Mouse (Mus musculus) neural tube, embryonic 11.5 days (tissue): ENCODE measurements at regions not wholly inside any gene's neighbourhood (a gene's known extent, or its start where the extent isn't known, plus 50 kb on each side); places are given as distances from the start of the nearest gene placed in this dataset.

Source experiments
- ATAC-seq: fragments of 200-750 bp; cut with Nextera tagmentation; 2 replicates; pipeline ENCODE4 v1.8.0; 2017; ENCODE audit warnings: moderate number of reproducible peaks, mild to moderate bottlenecking, moderate TSS enrichment, moderate library complexity; ENCODE audit not compliant: insufficient read depth, low FRiP score, low TSS enrichment
- DNase-seq: peaks from one replicate; pipeline ENCODE4 v3.0.0-alpha.2; 2015; ENCODE audit warnings: low spot score
- H3K27ac ChIP-seq: fragments of 300-500 bp; sonication (generic); 2 replicates; pipeline ENCODE4 v1.5.1; 2014; ENCODE audit warnings: low read depth, mild to moderate bottlenecking, low read length
- H3K27me3 ChIP-seq: fragments of 300-500 bp; sonication (generic); 2 replicates; pipeline ENCODE4 v1.6.1; 2014; ENCODE audit warnings: mild to moderate bottlenecking, low read length, mixed read lengths; ENCODE audit not compliant: control insufficient read depth, insufficient read depth
- H3K36me3 ChIP-seq: fragments of 300-500 bp; sonication (generic); 2 replicates; pipeline ENCODE4 v1.6.1; 2014; ENCODE audit warnings: mild to moderate bottlenecking, low read length, moderate library complexity, mixed read lengths; ENCODE audit not compliant: control insufficient read depth, insufficient read depth
- H3K4me1 ChIP-seq: fragments of 300-500 bp; sonication (generic); 2 replicates; pipeline ENCODE4 v1.6.1; 2014; ENCODE audit warnings: low read length, mixed read lengths; ENCODE audit not compliant: control insufficient read depth, insufficient read depth
- H3K4me2 ChIP-seq: fragments of 300-500 bp; sonication (generic); 2 replicates; pipeline ENCODE4 v1.6.1; 2014; ENCODE audit warnings: low read depth, mild to moderate bottlenecking, moderate library complexity
- H3K4me3 ChIP-seq: fragments of 300-500 bp; sonication (generic); 2 replicates; pipeline ENCODE4 v1.5.1; 2014; ENCODE audit warnings: low read depth, low read length
- H3K9ac ChIP-seq: fragments of 300-500 bp; sonication (generic); 2 replicates; pipeline ENCODE4 v1.6.1; 2014; ENCODE audit warnings: mild to moderate bottlenecking, low read length
- H3K9me3 ChIP-seq: fragments of 300-500 bp; sonication (generic); 2 replicates; pipeline ENCODE4 v1.6.1; 2016; ENCODE audit warnings: low read length; ENCODE audit not compliant: control insufficient read depth
- WGBS: fragments of 180-500 bp; shearing (Covaris S2); extraction: QIAGEN DNeasy Blood & Tissue Kit; methylation state at CpG from one replicate; pipeline ENCODE4 v1.1.7; 2014; 5-methylcytosine and 5-hydroxymethylcytosine counted together

DNA sequence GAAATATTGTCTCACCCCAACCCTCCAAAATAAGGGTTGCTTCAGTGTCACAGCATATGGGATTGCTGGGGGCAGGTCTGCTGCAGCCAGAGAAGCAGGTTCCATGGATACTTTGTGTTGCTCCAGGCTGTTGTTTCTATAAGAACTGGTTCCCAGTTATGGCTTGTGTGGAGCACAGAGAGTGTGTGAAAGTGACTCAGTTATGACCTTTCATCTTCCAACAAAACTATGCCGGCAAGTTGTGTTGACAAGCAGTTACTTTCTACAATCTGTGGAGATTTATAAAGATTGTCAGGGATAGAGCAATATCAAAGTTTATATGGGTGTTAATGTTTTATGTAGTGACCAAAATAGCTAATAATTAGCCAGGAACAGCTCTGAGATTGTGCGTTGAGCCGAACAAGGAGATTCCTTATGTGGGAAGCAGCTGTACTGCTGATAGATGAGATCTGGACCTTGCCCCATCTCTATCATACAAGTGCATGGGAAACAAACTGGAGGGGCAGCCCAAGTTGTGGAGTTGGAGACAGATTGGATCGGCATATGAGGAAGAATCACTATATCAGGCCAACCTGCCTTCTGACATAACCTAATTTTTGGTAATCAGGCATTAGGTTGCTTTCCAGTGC lies 305.1 kb downstream of the Zfp619 start:
- Histone ChIP-seq H3K4me1 (no peaks in the 10 kb centered on the region), H3K36me3 (no peaks in the 10 kb centered on the region), H3K4me2 (no peak overlapping the region), H3K9me3 (no peaks in the 10 kb centered on the region), H3K4me3 (no peak overlapping the region), H3K27me3 (no peaks in the 10 kb centered on the region), H3K9ac (no peak overlapping the region), H3K27ac (no peak overlapping the region)
- ATAC-seq, result no peak
- WGBS, result 93% methylated on average over 4 of the region's 4 CpGs
- DNase-seq, result no peak

DNA sequence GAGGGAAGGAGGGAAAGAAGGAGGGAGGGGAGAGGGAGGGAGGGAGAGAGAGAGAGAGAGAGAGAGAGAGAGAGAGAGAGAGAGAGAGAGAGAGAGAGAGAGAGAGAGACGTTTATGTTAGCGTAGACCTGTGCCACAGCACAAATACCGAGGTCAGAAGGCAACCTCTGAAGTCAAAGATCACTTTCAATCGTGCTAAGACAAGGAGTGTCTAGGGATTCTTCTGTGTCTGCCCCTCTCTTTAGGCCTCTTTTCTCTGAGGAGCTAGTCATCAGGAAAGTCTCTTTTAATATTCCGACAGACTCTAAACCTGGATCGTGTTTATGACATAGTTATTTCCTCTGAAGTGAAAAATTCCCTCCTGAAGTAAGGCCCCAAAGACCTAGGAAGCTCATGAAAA lies 310.8 kb downstream of the Zfp619 start:
- Histone ChIP-seq H3K27me3 (no peaks in the 10 kb centered on the region), H3K27ac (no peak overlapping the region), H3K36me3 (no peaks in the 10 kb centered on the region), H3K4me1 (no peaks in the 10 kb centered on the region), H3K9ac (no peak overlapping the region), H3K4me2 (no peak overlapping the region), H3K4me3 (no peak overlapping the region), H3K9me3 (no peaks in the 10 kb centered on the region)
- ATAC-seq (no peak), DNase-seq (no peak)
- WGBS, result 59% methylated on average over 6 of the region's 6 CpGs

- H3K27ac ChIP-seq, result no peak overlapping the region
- H3K36me3 ChIP-seq, result no peaks in the 10 kb centered on the region
- 92% methylated on average over 2 of the region's 2 CpGs for WGBS
- no peaks in the 10 kb centered on the region for H3K4me1 ChIP-seq
- ATAC-seq (no peak), DNase-seq (no peak)
- H3K27me3 ChIP-seq, result no peaks in the 10 kb centered on the region
- no peak overlapping the region for H3K4me3 ChIP-seq
- no peaks in the 10 kb centered on the region for H3K9me3 ChIP-seq
- no peak overlapping the region for H3K4me2 ChIP-seq
- H3K9ac ChIP-seq, result no peak overlapping the region
Measured at GRCm38 (mm10) chr7:39830831-39831230, 313.3 kb downstream of the Zfp619 start.

DNA sequence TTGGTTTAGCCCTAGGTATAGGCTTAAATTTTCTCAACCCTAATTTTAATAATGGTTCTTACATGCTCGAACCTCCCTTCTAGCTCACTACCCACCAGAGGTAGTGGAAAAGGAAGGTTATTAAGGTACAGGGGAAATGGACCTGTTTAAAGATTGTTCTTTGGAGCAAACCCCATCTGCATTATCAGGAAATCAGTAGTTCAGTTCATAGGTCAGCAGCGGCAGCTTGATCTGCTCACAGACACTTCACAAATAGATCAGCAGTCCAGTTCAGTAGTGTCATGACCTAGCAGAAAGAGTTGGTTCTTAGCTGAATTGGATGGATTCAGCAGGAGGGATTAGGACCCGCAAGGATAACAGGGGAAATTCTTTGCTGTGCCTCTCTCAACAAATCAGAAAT lies 324.4 kb downstream of the Zfp619 start:
- H3K36me3 ChIP-seq, result no peaks in the 10 kb centered on the region
- no peaks in the 10 kb centered on the region for H3K27me3 ChIP-seq
- H3K9ac ChIP-seq, result no peak overlapping the region
- H3K4me1 ChIP-seq, result no peaks in the 10 kb centered on the region
- ATAC-seq, result no peak
- WGBS, result 91% methylated on average over 3 of the region's 3 CpGs
- H3K27ac ChIP-seq, result no peak overlapping the region
- no peak for DNase-seq
- no peak overlapping the region for H3K4me3 ChIP-seq
- H3K4me2 ChIP-seq, result no peak overlapping the region
- H3K9me3 ChIP-seq, result no peaks in the 10 kb centered on the region

DNA sequence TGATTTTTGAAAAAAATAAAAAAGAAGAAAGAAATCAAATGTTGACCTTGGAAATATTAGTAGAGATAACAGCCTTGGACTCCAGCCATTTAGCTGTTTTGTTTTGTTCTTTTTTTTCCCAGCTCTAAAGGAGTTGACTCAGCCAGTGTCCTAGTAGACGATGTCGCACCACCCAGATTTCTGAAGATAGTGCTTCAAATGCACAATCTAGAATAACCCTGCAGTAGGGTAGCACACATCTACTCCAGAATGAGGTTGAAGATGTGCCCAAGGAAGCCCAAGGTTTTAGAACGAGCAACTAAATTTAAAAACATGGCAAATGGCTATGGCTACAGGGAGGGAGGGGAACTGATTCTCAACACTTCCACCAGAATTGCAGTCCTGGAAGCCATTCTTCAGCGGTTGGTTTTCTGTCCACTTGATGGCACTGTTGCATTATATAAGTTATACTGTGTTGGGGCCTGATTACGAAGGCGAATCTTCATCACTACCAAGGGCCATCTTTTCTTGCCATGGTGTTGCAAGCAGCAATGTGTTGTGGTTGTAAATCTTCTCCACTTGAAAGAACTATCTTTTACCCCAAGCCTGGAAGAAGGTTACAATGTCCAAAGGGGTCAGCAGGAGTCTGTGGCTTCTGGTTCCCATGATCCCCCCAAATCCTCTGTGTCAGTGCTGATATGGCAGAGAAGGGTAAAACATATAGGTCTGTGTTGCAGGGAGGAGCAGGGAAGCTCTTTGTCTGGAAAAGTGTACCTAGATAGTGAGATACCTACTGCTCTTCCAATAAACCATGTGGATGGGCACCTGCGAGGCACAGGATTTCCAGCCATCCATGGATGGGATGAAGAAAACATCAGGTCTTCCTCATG lies 330.6 kb downstream of the Zfp619 start:
- WGBS, result 54% methylated on average over 7 of the region's 7 CpGs
- Histone ChIP-seq H3K9ac (no peak overlapping the region), H3K27me3 (no peaks in the 10 kb centered on the region), H3K4me2 (no peak overlapping the region), H3K4me1 (no peaks in the 10 kb centered on the region), H3K9me3 (no peaks in the 10 kb centered on the region), H3K36me3 (no peaks in the 10 kb centered on the region), H3K27ac (no peak overlapping the region), H3K4me3 (no peak overlapping the region)
- DNase-seq, result peak; percentile 27
- peak; percentile 60; the same call in 1 of the 2 replicates for ATAC-seq

DNA sequence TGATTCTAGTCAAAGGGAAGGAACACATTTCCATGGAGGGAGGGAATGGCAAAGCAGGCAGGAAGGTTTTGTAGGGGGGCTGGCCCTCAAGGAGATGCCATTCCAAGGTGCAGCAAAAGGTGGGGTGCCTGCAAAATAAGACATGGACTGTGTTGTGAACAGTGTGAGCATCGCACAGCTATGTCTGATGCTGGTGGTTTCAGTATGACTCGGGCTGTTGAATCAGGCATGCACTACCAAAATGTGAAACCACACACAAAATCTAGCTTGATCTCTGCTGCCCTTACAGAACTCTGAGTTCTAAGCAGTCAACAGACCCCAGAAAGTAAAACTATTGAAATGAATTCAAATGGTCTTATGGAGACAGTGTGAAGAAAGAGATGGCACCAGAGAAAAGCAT lies 339.7 kb downstream of the Zfp619 start:
- Histone ChIP-seq H3K4me2 (no peak overlapping the region), H3K4me3 (no peak overlapping the region), H3K9me3 (no peaks in the 10 kb centered on the region), H3K27ac (no peak overlapping the region), H3K4me1 (no peaks in the 10 kb centered on the region), H3K36me3 (no peaks in the 10 kb centered on the region), H3K27me3 (no peaks in the 10 kb centered on the region), H3K9ac (no peak overlapping the region)
- ATAC-seq (no peak), DNase-seq (no peak)
- 91% methylated on average over 2 of the region's 2 CpGs for WGBS

- Histone ChIP-seq H3K27me3 (no peaks in the 10 kb centered on the region), H3K9ac (no peak overlapping the region), H3K4me3 (no peak overlapping the region), H3K4me1 (no peaks in the 10 kb centered on the region), H3K9me3 (no peaks in the 10 kb centered on the region), H3K4me2 (no peak overlapping the region), H3K27ac (no peak overlapping the region), H3K36me3 (no peaks in the 10 kb centered on the region)
- ATAC-seq (no peak), DNase-seq (no peak)
- WGBS, result 83% methylated on average over 4 of the region's 4 CpGs
Measured at GRCm38 (mm10) chr7:39862835-39863234, 345.3 kb downstream of the Zfp619 start.

- Histone ChIP-seq H3K9ac (no peak overlapping the region), H3K27me3 (no peaks in the 10 kb centered on the region), H3K4me1 (no peaks in the 10 kb centered on the region), H3K4me3 (no peak overlapping the region), H3K4me2 (no peak overlapping the region), H3K27ac (no peak overlapping the region), H3K36me3 (no peaks in the 10 kb centered on the region), H3K9me3 (no peaks in the 10 kb centered on the region)
- WGBS, result 88% methylated on average over 3 of the region's 3 CpGs
- no peak for DNase-seq
- no peak for ATAC-seq
Measured at GRCm38 (mm10) chr7:39864130-39864529, 346.6 kb downstream of the Zfp619 start.

DNA sequence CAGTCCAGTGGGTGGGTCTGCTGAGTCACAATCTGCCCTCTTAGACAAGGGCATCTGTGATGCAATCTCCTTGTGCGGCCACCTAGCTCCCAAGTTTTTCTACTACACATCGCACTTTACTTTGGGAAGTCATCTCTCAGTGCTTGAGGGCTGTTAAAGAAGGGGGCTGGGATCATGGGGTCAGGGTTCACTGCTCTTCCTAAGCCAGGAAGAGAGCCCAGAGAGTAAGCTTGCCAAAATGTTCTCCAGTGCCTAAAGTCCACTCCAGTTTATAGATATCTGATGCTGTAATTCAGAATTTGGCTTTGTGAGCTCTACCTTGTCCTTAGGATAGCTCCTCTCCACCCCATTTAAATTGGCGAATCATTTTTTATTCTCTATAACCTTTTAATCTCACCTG lies 347.2 kb downstream of the Zfp619 start:
- WGBS, result 86% methylated on average over 3 of the region's 3 CpGs
- ATAC-seq, result no peak

More for the DNA sequence above, 347.2 kb downstream of the Zfp619 start:
- no peak overlapping the region for H3K9ac ChIP-seq
- H3K27ac ChIP-seq, result no peak overlapping the region
- no peak overlapping the region for H3K4me3 ChIP-seq
- no peaks in the 10 kb centered on the region for H3K9me3 ChIP-seq
- no peaks in the 10 kb centered on the region for H3K36me3 ChIP-seq
- no peak overlapping the region for H3K4me2 ChIP-seq
- H3K4me1 ChIP-seq, result no peaks in the 10 kb centered on the region
- no peaks in the 10 kb centered on the region for H3K27me3 ChIP-seq
- DNase-seq, result no peak
